Mouse (Mus musculus) hindbrain, embryonic 11.5 days (tissue): ENCODE data around the gene Elmo2. TPM values are rescaled to one million over a fixed set of nuclear protein-coding genes. Genes with fewer than 3 reads are reported as not detected.
A peak's percentile ranks its signal among the peaks of the same experiment; 100 is the strongest.

ENCODE experiments used
- ATAC-seq: fragments of 200-750 bp; cut with Nextera tagmentation; 2 replicates; pipeline ENCODE4 v1.8.0; 2017; ENCODE audit warnings: mild to moderate bottlenecking, moderate TSS enrichment, moderate library complexity; ENCODE audit not compliant: low FRiP score
- DNase-seq: peaks from one replicate; pipeline ENCODE4 v3.0.0-alpha.2; 2015; ENCODE audit warnings: low spot score
- H3K27ac ChIP-seq: fragments of 300-500 bp; sonication (generic); 2 replicates; pipeline ENCODE4 v1.5.1; 2014; ENCODE audit warnings: mild to moderate bottlenecking, low read depth, low read length
- H3K27me3 ChIP-seq: fragments of 300-500 bp; sonication (generic); 2 replicates; pipeline ENCODE4 v1.6.1; 2014; ENCODE audit warnings: mild to moderate bottlenecking, low read length, moderate library complexity, mixed read lengths; ENCODE audit not compliant: control insufficient read depth, insufficient read depth
- H3K36me3 ChIP-seq: fragments of 300-500 bp; sonication (generic); 2 replicates; pipeline ENCODE4 v1.6.1; 2014; ENCODE audit warnings: mild to moderate bottlenecking, low read length, moderate library complexity, mixed read lengths; ENCODE audit not compliant: control insufficient read depth, insufficient read depth
- H3K4me1 ChIP-seq: fragments of 300-500 bp; sonication (generic); replicated peaks from 2 replicates; pipeline ENCODE4 v1.6.1; 2014; ENCODE audit warnings: low read length, mixed read lengths; ENCODE audit not compliant: control insufficient read depth, insufficient read depth
- H3K4me2 ChIP-seq: fragments of 300-500 bp; sonication (generic); replicated peaks from 2 replicates; pipeline ENCODE4 v1.6.1; 2014; ENCODE audit warnings: mild to moderate bottlenecking, low read depth, low read length
- H3K4me3 ChIP-seq: fragments of 300-500 bp; sonication (generic); 2 replicates; pipeline ENCODE4 v1.5.1; 2014; ENCODE audit warnings: low read depth, low read length
- H3K9ac ChIP-seq: fragments of 300-500 bp; sonication (generic); 2 replicates; pipeline ENCODE4 v1.6.1; 2014; ENCODE audit warnings: low read depth, low read length
- H3K9me3 ChIP-seq: fragments of 300-500 bp; sonication (generic); 2 replicates; pipeline ENCODE4 v1.6.1; 2016; ENCODE audit warnings: low read length; ENCODE audit not compliant: control insufficient read depth
- WGBS: fragments of 180-500 bp; shearing (Covaris S2); extraction: QIAGEN DNeasy Blood & Tissue Kit; methylation state at CpG from one replicate; pipeline ENCODE4 v1.1.7; 2014; 5-methylcytosine and 5-hydroxymethylcytosine counted together
- polyA plus RNA-seq: library from polyadenylated mRNA; unstranded; fragments of >200 nt; fragmentation: Nextera tagmentation; extraction: Ambion mirVana; gene quantifications from 2 replicates; pipeline ENCODE4 v1.2.1, GENCODE M21; 2014

Gene Elmo2
- polyA plus RNA-seq, 1 experiment from 2014 or later: 76.7 TPM

GRCm38 (mm10) chr2:165364334-165365091, 38.2 kb upstream of the Elmo2 start:
- Histone ChIP-seq H3K9ac (no peak overlapping the region), H3K9me3 (no peaks in the 10 kb centered on the region), H3K4me1 (peaks cover 4% of the 10 kb centered on the region; the same call in 1 of the 2 replicates), H3K27ac (no peak overlapping the region), H3K4me3 (no peak overlapping the region), H3K36me3 (no peaks in the 10 kb centered on the region), H3K4me2 (no peak overlapping the region), H3K27me3 (no peaks in the 10 kb centered on the region)
- DNase-seq (peak; percentile 88), ATAC-seq (no peak)
- WGBS: 12% methylated on average over 21 of the region's 21 CpGs

- ATAC-seq: no peak
- 83% methylated on average over 6 of the region's 6 CpGs for WGBS
These were observed 37.0 kb upstream of the Elmo2 start for GRCm38 (mm10) chr2:165363282-165363681.

GRCm38 (mm10) chr2:165360861-165361260, 34.6 kb upstream of the Elmo2 start:
- 0% methylated on average over 1 of the region's 1 CpGs for WGBS
- peaks cover 2% of the 10 kb centered on the region; the same call in 1 of the 2 replicates for H3K4me1 ChIP-seq
- H3K4me2 ChIP-seq: no peak overlapping the region
- ATAC-seq (no peak), DNase-seq (peak; percentile 86)
- no peak overlapping the region for H3K9ac ChIP-seq
- H3K36me3 ChIP-seq: no peaks in the 10 kb centered on the region
- H3K9me3 ChIP-seq: no peaks in the 10 kb centered on the region
- no peaks in the 10 kb centered on the region for H3K27me3 ChIP-seq
- H3K4me3 ChIP-seq: no peak overlapping the region
- H3K27ac ChIP-seq: no peak overlapping the region

More at GRCm38 (mm10) chr2:165363282-165363681, 37.0 kb upstream of the Elmo2 start:
- Histone ChIP-seq H3K36me3 (no peaks in the 10 kb centered on the region), H3K27ac (no peak overlapping the region), H3K4me2 (no peak overlapping the region), H3K4me1 (peaks cover 4% of the 10 kb centered on the region; the same call in 1 of the 2 replicates), H3K9me3 (no peaks in the 10 kb centered on the region), H3K27me3 (no peaks in the 10 kb centered on the region), H3K4me3 (no peak overlapping the region), H3K9ac (no peak overlapping the region)
- DNase-seq: no peak

GRCm38 (mm10) chr2:165351828-165352513, 25.7 kb upstream of the Elmo2 start:
- ATAC-seq: no peak

GRCm38 (mm10) chr2:165349466-165349865, 23.2 kb upstream of the Elmo2 start:
- Histone ChIP-seq H3K36me3 (no peaks in the 10 kb centered on the region), H3K9ac (no peak overlapping the region), H3K9me3 (peaks cover 4% of the 10 kb centered on the region), H3K4me2 (no peak overlapping the region), H3K4me3 (no peak overlapping the region), H3K27me3 (no peaks in the 10 kb centered on the region), H3K4me1 (no peaks in the 10 kb centered on the region), H3K27ac (no peak overlapping the region)
- ATAC-seq (no peak), DNase-seq (peak; percentile 62)
- WGBS: 28% methylated on average over 8 of the region's 8 CpGs

More at GRCm38 (mm10) chr2:165351828-165352513, 25.7 kb upstream of the Elmo2 start:
- Histone ChIP-seq H3K27me3 (no peaks in the 10 kb centered on the region), H3K9ac (no peak overlapping the region), H3K4me3 (no peak overlapping the region), H3K27ac (no peak overlapping the region), H3K9me3 (peaks cover 4% of the 10 kb centered on the region), H3K4me1 (no peaks in the 10 kb centered on the region), H3K36me3 (no peaks in the 10 kb centered on the region), H3K4me2 (no peak overlapping the region)
- no peak for DNase-seq
- 91% methylated on average over 20 of the region's 20 CpGs for WGBS

GRCm38 (mm10) chr2:165346180-165346579, 19.9 kb upstream of the Elmo2 start:
- Histone ChIP-seq H3K4me2 (no peak overlapping the region), H3K4me3 (no peak overlapping the region), H3K27me3 (no peaks in the 10 kb centered on the region), H3K9me3 (no peaks in the 10 kb centered on the region), H3K4me1 (no peaks in the 10 kb centered on the region), H3K27ac (no peak overlapping the region), H3K9ac (no peak overlapping the region), H3K36me3 (no peaks in the 10 kb centered on the region)
- DNase-seq: no peak
- no peak for ATAC-seq
- 92% methylated on average over 5 of the region's 5 CpGs for WGBS

GRCm38 (mm10) chr2:165337191-165337590, 10.9 kb upstream of the Elmo2 start:
- no peak overlapping the region for H3K4me2 ChIP-seq
- WGBS: 23% methylated on average over 3 of the region's 3 CpGs
- H3K27me3 ChIP-seq: no peaks in the 10 kb centered on the region
- H3K9me3 ChIP-seq: no peaks in the 10 kb centered on the region
- ATAC-seq (no peak), DNase-seq (peak; percentile 74)
- no peak overlapping the region for H3K4me3 ChIP-seq
- no peak overlapping the region for H3K9ac ChIP-seq
- H3K4me1 ChIP-seq: no peaks in the 10 kb centered on the region
- H3K36me3 ChIP-seq: no peaks in the 10 kb centered on the region
- no peak overlapping the region for H3K27ac ChIP-seq

GRCm38 (mm10) chr2:165332610-165333210, 6.4 kb upstream of the Elmo2 start:
- Histone ChIP-seq H3K27me3 (no peaks in the 10 kb centered on the region), H3K4me2 (no peak overlapping the region), H3K4me3 (no peak overlapping the region), H3K36me3 (no peaks in the 10 kb centered on the region), H3K27ac (no peak overlapping the region), H3K9ac (no peak overlapping the region), H3K9me3 (no peaks in the 10 kb centered on the region), H3K4me1 (no peaks in the 10 kb centered on the region)
- 50% methylated on average over 14 of the region's 14 CpGs for WGBS
- DNase-seq: no peak
- ATAC-seq: no peak
